Mouse (Mus musculus) testis, adult 2 months (tissue): ENCODE measurements around the gene Sgk1. TPM values are rescaled to one million over a fixed set of nuclear protein-coding genes. Genes with fewer than 3 reads are reported as not detected.
"Not testable (repeated sequence)": the region's sequence is repeated elsewhere in the genome, so short reads cannot be mapped to it uniquely, and the experiment has no call there.

ENCODE experiments used
- H3K27ac ChIP-seq: fragments of 200-500 bp; 2 replicates; pipeline ENCODE4 v1.5.1; 2012; ENCODE audit warnings: low read depth, low read length; ENCODE audit not compliant: control insufficient read depth, insufficient read depth
- H3K27me3 ChIP-seq: fragments of 200-500 bp; 2 replicates; pipeline ENCODE4 v1.6.1; 2012; ENCODE audit warnings: mild to moderate bottlenecking, low read length, moderate library complexity; ENCODE audit not compliant: control insufficient read depth, insufficient read depth
- H3K36me3 ChIP-seq: fragments of 200-500 bp; 2 replicates; pipeline ENCODE4 v1.6.1; 2012; ENCODE audit warnings: mild to moderate bottlenecking, low read length; ENCODE audit not compliant: control insufficient read depth, insufficient read depth
- H3K4me1 ChIP-seq: fragments of 200-500 bp; 2 replicates; pipeline ENCODE4 v1.6.1; 2012; ENCODE audit warnings: low read length; ENCODE audit not compliant: control insufficient read depth, insufficient read depth
- H3K4me3 ChIP-seq: fragments of 200-500 bp; 2 replicates; pipeline ENCODE4 v1.5.1; 2012; ENCODE audit warnings: low read depth, mild to moderate bottlenecking, low read length, moderate library complexity, mixed read lengths; ENCODE audit not compliant: control insufficient read depth
- CTCF ChIP-seq: fragments of 200-500 bp; IDR thresholded peaks from 2 replicates; pipeline ENCODE4 v1.5.1; 2012; ENCODE audit warnings: low read depth, mild to moderate bottlenecking, inconsistent platforms, low read length, moderate library complexity; ENCODE audit not compliant: control insufficient read depth, insufficient read depth, insufficient replicate concordance
- POLR2A ChIP-seq: fragments of 200-500 bp; IDR thresholded peaks from 2 replicates; pipeline ENCODE4 v1.6.1; 2012; ENCODE audit warnings: low read depth, mild to moderate bottlenecking, inconsistent platforms, low read length, moderate library complexity; ENCODE audit not compliant: control insufficient read depth
- polyA plus RNA-seq: library from polyadenylated mRNA; depleted of rRNA; stranded (reverse); fragments of >200 nt; gene quantifications from 2 replicates; pipeline ENCODE4 v1.2.3, GENCODE M21; 2012; rRNA removed

The Sgk1 gene
- polyA plus RNA-seq, 1 experiment: 3.7 TPM

- Histone ChIP-seq H3K27ac (no peak overlapping the region), H3K4me3 (no peak overlapping the region), H3K27me3 (no peaks in the 10 kb centered on the region), H3K4me1 (no peaks in the 10 kb centered on the region; the same call in 1 of the 2 replicates), H3K36me3 (no peaks in the 10 kb centered on the region)
- peak; percentile 91; the same call in 1 of the 2 replicates for TF ChIP-seq CTCF
- TF ChIP-seq POLR2A: no peak
These were observed 128.3 kb downstream of the Sgk1 start for GRCm38 (mm10) chr10:22010088-22010818.

GRCm38 (mm10) chr10:22017469-22018159, 135.6 kb downstream of the Sgk1 start:
- Histone ChIP-seq H3K27ac (no peak overlapping the region), H3K4me3 (no peak overlapping the region), H3K27me3 (no peaks in the 10 kb centered on the region), H3K4me1 (peaks cover 8% of the 10 kb centered on the region), H3K36me3 (no peaks in the 10 kb centered on the region)
- TF ChIP-seq CTCF (no peak), POLR2A (no peak)

- Histone ChIP-seq H3K27ac (no peak overlapping the region), H3K27me3 (no peaks in the 10 kb centered on the region), H3K4me3 (no peak overlapping the region), H3K36me3 (no peaks in the 10 kb centered on the region), H3K4me1 (peaks cover 8% of the 10 kb centered on the region)
- TF ChIP-seq POLR2A (no peak), CTCF (no peak)
These were observed 136.6 kb downstream of the Sgk1 start for GRCm38 (mm10) chr10:22018618-22019017.

GRCm38 (mm10) chr10:22034303-22034702, 152.3 kb downstream of the Sgk1 start:
- H3K27ac ChIP-seq: no peak overlapping the region
- no peaks in the 10 kb centered on the region for H3K4me1 ChIP-seq
- no peaks in the 10 kb centered on the region for H3K27me3 ChIP-seq
- no peak for TF ChIP-seq CTCF
- TF ChIP-seq POLR2A: no peak
- H3K4me3 ChIP-seq: no peak overlapping the region
- no peaks in the 10 kb centered on the region for H3K36me3 ChIP-seq

GRCm38 (mm10) chr10:22036256-22036655, 154.3 kb downstream of the Sgk1 start:
- H3K4me3 ChIP-seq, H3K27me3 ChIP-seq, H3K36me3 ChIP-seq, H3K4me1 ChIP-seq, H3K27ac ChIP-seq: not testable (repeated sequence)

Other genes starting within 250 kb of the Sgk1 start
- 12.5 and 13.6 TPM in 2 replicates for gene 4930444G20Rik, start 185.9 kb downstream of the Sgk1 start, polyA plus RNA-seq